9 mouse cellular contexts compared by ENCODE assay signal in the genomic region with DNA sequence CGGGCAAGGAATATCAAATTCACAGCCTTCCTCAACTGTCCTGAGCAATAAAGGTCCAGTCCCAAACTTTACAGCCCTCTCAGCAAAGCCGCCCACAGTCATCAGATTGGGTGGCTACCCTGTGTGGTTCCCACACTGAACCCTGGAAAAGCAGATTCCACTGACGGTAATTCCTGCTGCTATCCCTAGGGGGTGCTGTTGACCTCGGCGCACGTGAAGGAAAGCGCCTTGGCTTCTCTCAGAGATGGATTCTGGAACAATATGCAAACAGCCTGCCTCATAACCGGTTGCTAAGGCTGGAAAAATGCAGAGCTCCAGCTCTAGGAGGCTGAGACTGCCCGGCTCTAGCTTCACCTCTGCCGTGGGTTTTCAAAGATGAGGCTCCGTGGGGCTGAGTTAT. TPM values are rescaled to one million over a fixed set of nuclear protein-coding genes. Genes with fewer than 3 reads are reported as not detected.
DNase-seq lines count a peak whose midpoint lies in the region; ATAC-seq and TF ChIP-seq lines count a peak whose summit lies in the region.
"Had no signal": no experiment of that assay in that cellular context is flagged by ENCODE, and none has a peak within 500 bp of the region (broad histone marks: within the 10 kb centered on the region; RNA-seq: fewer than 3 reads in every experiment).

No protein-coding gene starts in this region.

- TF ChIP-seq CTCF in heart, adult 2 months (IDR thresholded peaks at IDR 0.05): peak; percentile 87
- TF ChIP-seq CTCF in testis, adult 2 months (IDR thresholded peaks at IDR 0.05; ENCODE audit: control insufficient read depth, insufficient read depth, insufficient replicate concordance, low read depth, low read length): peak; percentile 96
- peak; percentile 78 for TF ChIP-seq CTCF in lung, postnatal 0 days (IDR thresholded peaks at IDR 0.05)

- no peaks in the 10 kb centered on the region for H3K4me1 ChIP-seq in heart, adult 2 months (ENCODE audit: control insufficient read depth, insufficient read depth, low read length)
- H3K4me1 ChIP-seq in testis, adult 2 months (ENCODE audit: control insufficient read depth, insufficient read depth, low read length): peaks cover 4% of the 10 kb centered on the region
- H3K4me1 ChIP-seq in lung, postnatal 0 days (ENCODE audit: insufficient read depth, low read depth, low read length): no peaks in the 10 kb centered on the region

- DNase-seq in heart, adult 2 months: peak; percentile 28 to 34
- DNase-seq in heart, adult 11 months: no peak
- DNase-seq in testis, postnatal 10 days (ENCODE audit: low spot score): no peak
- peak; percentile 51 for DNase-seq in embryo, embryonic 10 days (ENCODE audit: low spot score)
- peak; percentile 36 for DNase-seq in lung, postnatal 0 days (ENCODE audit: low spot score)
- DNase-seq in ovary, adult 18-20 months (ENCODE audit: low spot score): no peak
- no peak for DNase-seq in MN1 (ENCODE audit: low spot score)

- H3K27ac ChIP-seq in heart, adult 2 months: no peak overlapping the region
- no peak overlapping the region for H3K27ac ChIP-seq in testis, adult 2 months (ENCODE audit: control insufficient read depth, insufficient read depth, low read depth, low read length)
- H3K27ac ChIP-seq in lung, postnatal 0 days (ENCODE audit: low read length): no peak overlapping the region

- intact Hi-C loops in heart, adult 2 months (cut with DNase I): no loop called here

- H3K9ac ChIP-seq in heart, adult 2 months (ENCODE audit: low read depth, low read length): no peak overlapping the region
- no peak overlapping the region for H3K9ac ChIP-seq in lung, postnatal 0 days (replicated peaks; ENCODE audit: low read depth)

- no peak for TF ChIP-seq POLR2A in heart, adult 2 months (IDR thresholded peaks at IDR 0.05; ENCODE audit: insufficient read depth, low read depth, low read length)
- no peak for TF ChIP-seq POLR2A in testis, adult 2 months (IDR thresholded peaks at IDR 0.05; ENCODE audit: control insufficient read depth, low read depth, low read length)

- H3K9me3 ChIP-seq in lung, postnatal 0 days (ENCODE audit: low read length): no peaks in the 10 kb centered on the region

- no peak for TF ChIP-seq EP300 in heart, adult 2 months (IDR thresholded peaks at IDR 0.05; ENCODE audit: insufficient read depth, low read depth, low read length)
- TF ChIP-seq EP300 in lung, postnatal 0 days (IDR thresholded peaks at IDR 0.05): no peak

- no peak for ATAC-seq in lung, postnatal 0 days

- WGBS in heart, adult 2 months: 40% methylated on average over 11 of the region's 11 CpGs
- WGBS in lung, postnatal 0 days: 48% methylated on average over 11 of the region's 11 CpGs

- H3K4me2 ChIP-seq in lung, postnatal 0 days (replicated peaks; ENCODE audit: low read depth, low read length): no peak overlapping the region

- no peak overlapping the region for H3K4me3 ChIP-seq in heart, adult 2 months
- H3K4me3 ChIP-seq in testis, adult 2 months (ENCODE audit: control insufficient read depth, low read depth, low read length): no peak overlapping the region; the same call in 1 of the 2 replicates
- H3K4me3 ChIP-seq in lung, postnatal 0 days (ENCODE audit: low read depth, low read length): no peak overlapping the region
- H3K4me3 ChIP-seq: megakaryocyte, embryonic 14.5 days had no signal

- H3K27me3 ChIP-seq in heart, adult 2 months (ENCODE audit: control insufficient read depth, insufficient read depth, low read length): no peaks in the 10 kb centered on the region
- no peaks in the 10 kb centered on the region for H3K27me3 ChIP-seq in testis, adult 2 months (ENCODE audit: control insufficient read depth, insufficient read depth, low read length)
- H3K27me3 ChIP-seq in lung, postnatal 0 days (replicated peaks; ENCODE audit: insufficient read depth, low read length): no peaks in the 10 kb centered on the region

- H3K79me2 ChIP-seq in heart, adult 2 months (replicated peaks; ENCODE audit: control insufficient read depth, insufficient read depth, low read length): no peaks in the 10 kb centered on the region

- no peaks in the 10 kb centered on the region for H3K36me3 ChIP-seq in heart, adult 2 months (ENCODE audit: control insufficient read depth, insufficient read depth, low read length)
- no peaks in the 10 kb centered on the region for H3K36me3 ChIP-seq in testis, adult 2 months (ENCODE audit: control insufficient read depth, insufficient read depth, low read length)
- no peaks in the 10 kb centered on the region for H3K36me3 ChIP-seq in lung, postnatal 0 days (ENCODE audit: insufficient read depth, low read length)

RNA-seq across cellular contexts. Expression of gene Hspa4, which starts 57.1 kb away (rescaled TPM):
- total RNA-seq in heart, adult 2 months (2021): 100 to 1,000 TPM; 109 to 126 TPM
- polyA plus RNA-seq in heart, adult 2 months (2012; rRNA removed): 19.2 and 39.7 TPM in 2 replicates
- polyA plus RNA-seq in testis, adult 2 months (2012; rRNA removed): 36.0 and 38.9 TPM in 2 replicates
- polyA plus RNA-seq in lung, postnatal 0 days (2015; fragmentation: Nextera tagmentation; extraction: Ambion mirVana): 42.0 and 42.3 TPM in 2 replicates

Comparison
In these comparisons a context has a peak if more than half of its experiments do, and no peak if none do; other contexts are left out.
1. DNase-seq: peak in heart, adult 2 months (2 of 2), embryo, embryonic 10 days (single experiment) and lung, postnatal 0 days (single experiment); none in heart, adult 11 months (single experiment), testis, postnatal 10 days (single experiment), ovary, adult 18-20 months (single experiment) and MN1 (single experiment).
2. Peak in every context shown above with its lines, with median percentiles within 50 percentile points of each other: CTCF ChIP-seq.